Mouse (Mus musculus): ENCODE data around the gene Mgat4a. TPM values are rescaled to one million over a fixed set of nuclear protein-coding genes. Genes with fewer than 3 reads are reported as not detected.
A peak's percentile ranks its signal among the peaks of the same experiment; 100 is the strongest.

The Mgat4a gene
- total and polyA plus RNA-seq, 3 experiments: 22.3 to 23.2 (median 22.9) TPM

DNA sequence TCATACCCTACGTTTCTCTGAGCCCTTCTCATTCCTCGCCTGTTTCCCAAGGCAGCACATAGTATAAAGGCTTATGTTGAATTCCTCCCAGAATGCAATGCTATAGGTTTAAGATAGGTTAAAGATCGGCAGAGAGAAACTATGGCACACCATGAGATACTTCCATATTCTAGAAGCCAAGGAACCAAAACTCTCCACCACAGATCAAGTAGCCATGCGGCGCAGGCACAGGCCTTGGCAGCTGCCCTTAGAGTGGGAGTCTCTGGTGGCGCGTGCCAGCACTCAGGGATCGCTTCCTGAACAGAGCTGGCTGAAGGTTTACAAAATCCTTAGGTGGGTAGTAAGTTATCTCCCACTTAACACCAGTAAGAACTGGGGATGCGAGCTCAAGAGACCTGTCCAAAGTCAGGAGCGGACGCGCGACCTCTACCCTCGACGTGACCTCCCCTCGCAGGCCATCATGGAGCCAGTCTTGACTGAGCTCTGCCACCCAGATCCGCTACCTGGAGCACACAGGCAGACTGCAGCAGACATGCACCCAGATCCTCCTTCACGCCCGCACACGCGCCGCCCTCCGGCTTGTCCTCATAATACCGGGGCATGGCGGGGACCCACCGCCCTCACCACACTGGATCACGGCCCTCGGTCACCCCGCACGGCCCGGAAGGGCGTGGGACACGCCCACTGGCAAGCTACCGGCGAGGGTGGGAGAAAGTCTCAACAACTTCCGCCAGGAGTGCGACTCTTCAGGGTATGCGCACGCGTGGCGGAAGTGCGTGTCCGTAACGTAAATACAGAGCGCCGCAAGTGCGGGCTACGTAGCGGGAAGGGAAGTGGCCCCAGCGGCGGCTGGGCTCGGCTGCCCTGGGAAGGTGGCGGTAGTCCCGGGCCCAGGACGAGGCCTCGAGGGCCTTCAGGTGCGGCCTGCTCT lies 111.2 kb downstream of the Mgat4a start, which contains the start of the genes Coa5 and Unc50 (continued):
- TF ChIP-seq KAT2A (IDR thresholded peaks at IDR 0.05; ENCODE audit: insufficient replicate concordance, low read length) (peak; percentile 97), IRF4 (IDR thresholded peaks at IDR 0.05; ENCODE audit: low read depth, low read length) (peak; percentile 70; the same call in 1 of the 2 replicates), HCFC1 (IDR thresholded peaks at IDR 0.05; ENCODE audit: low read depth, low read length) (peak; percentile 96), CHD1 (IDR thresholded peaks at IDR 0.05; ENCODE audit: low read depth, low read length) (no peak), TBP (conservative IDR thresholded peaks at IDR 0.05; ENCODE audit: low read depth, low read length) (peak; percentile 82), BHLHE40 (IDR thresholded peaks at IDR 0.05; ENCODE audit: low read depth, low read length) (peak; percentile 42), JUN (IDR thresholded peaks at IDR 0.05; ENCODE audit: insufficient read depth, low read depth, low read length) (no peak), ETS1 (conservative IDR thresholded peaks at IDR 0.05; ENCODE audit: low read depth, low read length) (0 out of 2 replicates have a peak, but pooled peaks have one; percentile 11), MAX (IDR thresholded peaks at IDR 0.05; ENCODE audit: low read length) (peak; percentile 70), MYC (IDR thresholded peaks at IDR 0.05; ENCODE audit: low read depth, low read length) (peak; percentile 60)

- Histone ChIP-seq H3K4me1 (ENCODE audit: control insufficient read depth in 1 of 2, insufficient read depth in 2 of 2) (peaks cover 10 to 49% of the 10 kb centered on the region in 2 experiments), H3K4me3 (replicated peaks in 1 of 3; ENCODE audit: low read depth in 2 of 3, low read length in 2 of 3, poor library complexity in 1 of 3) (peak overlapping the region; percentile 67 to 95 (median 85)), H3K27me3 (replicated peaks) (no peaks in the 10 kb centered on the region), H3K36me3 (replicated peaks in 1 of 2; ENCODE audit: control insufficient read depth in 1 of 2, insufficient read depth in 1 of 2, low read length in 1 of 2) (peaks cover 29 to 65% of the 10 kb centered on the region in 2 experiments), H3K27ac (ENCODE audit: insufficient read depth, low read depth) (no peak overlapping the region), H3K4me2 (ENCODE audit: insufficient read depth, low read depth, poor library complexity, severe bottlenecking) (peak overlapping the region; percentile 72), H3K79me2 (replicated peaks; ENCODE audit: control insufficient read depth, extremely low read depth, insufficient read depth, poor library complexity, severe bottlenecking) (peaks cover 51% of the 10 kb centered on the region), H3K9me3 (replicated peaks; ENCODE audit: low read length) (peaks cover 10% of the 10 kb centered on the region), H3K9ac (ENCODE audit: insufficient read depth, low read depth) (peak overlapping the region; percentile 38)
- no peak for TF ChIP-seq TBP (conservative IDR thresholded peaks at IDR 0.05; ENCODE audit: low read depth, low read length)
- no peak for TF ChIP-seq MAZ (IDR thresholded peaks at IDR 0.05; ENCODE audit: low read depth, low read length)
- no peak for TF ChIP-seq ZC3H11A (IDR thresholded peaks at IDR 0.05; ENCODE audit: low read depth, low read length)
- no peak for TF ChIP-seq SMC3 (IDR thresholded peaks at IDR 0.05; ENCODE audit: low read depth, low read length)
- TF ChIP-seq USF2 (conservative IDR thresholded peaks at IDR 0.05; ENCODE audit: low read depth, low read length): no peak
- no peak for TF ChIP-seq UBTF (IDR thresholded peaks at IDR 0.05; ENCODE audit: low read depth, low read length)
- no peak for TF ChIP-seq RAD21 (IDR thresholded peaks at IDR 0.05; ENCODE audit: low read depth, low read length)
- TF ChIP-seq ZKSCAN1 (IDR thresholded peaks at IDR 0.05; ENCODE audit: borderline replicate concordance, low read depth, low read length): no peak
- TF ChIP-seq JUN (IDR thresholded peaks at IDR 0.05; ENCODE audit: insufficient read depth, low read depth, low read length): no peak
- TF ChIP-seq RCOR1 (conservative IDR thresholded peaks at IDR 0.05; ENCODE audit: low read depth, low read length): no peak
- TF ChIP-seq POLR2AphosphoS2 (IDR thresholded peaks at IDR 0.05; ENCODE audit: low read depth, low read length): no peak
- DNase-seq (ENCODE audit: extremely low read depth): no peak
- dilution Hi-C loops (cut with MboI; ENCODE audit: extremely low pct_ligation_motif_present, extremely low pct_unique_long_range_greater_than_20kb, low sequenced_read_pairs) (no loop called here), in situ Hi-C loops (cut with MboI; ENCODE audit: low pct_ligation_motif_present, low pct_unique_long_range_greater_than_20kb, low sequenced_read_pairs) (no loop called here)
These were observed 111.9 kb downstream of the Mgat4a start for GRCm38 (mm10) chr1:37428911-37429310.
